8 mouse cellular contexts compared by ENCODE assay signal in genomic region chr15:78835200-78836085, GRCm38 (mm10). TPM values are rescaled to one million over a fixed set of nuclear protein-coding genes. Genes with fewer than 3 reads are reported as not detected.
DNase-seq lines count a peak whose midpoint lies in the region; ATAC-seq lines count a peak whose summit lies in the region.

No protein-coding gene starts in this region.

- no peak overlapping the region for H3K4me3 ChIP-seq in embryonic facial prominence, embryonic 14.5 days (ENCODE audit: low read depth, low read length)
- no peak overlapping the region for H3K4me3 ChIP-seq in limb, embryonic 11.5 days (ENCODE audit: low read depth, low read length)
- 0 out of 2 replicates have a peak overlapping the region, but pooled peaks have one; percentile 14 for H3K4me3 ChIP-seq in midbrain, embryonic 10.5 days

- H3K27ac ChIP-seq in embryonic facial prominence, embryonic 14.5 days (replicated peaks; ENCODE audit: low read depth, low read length): peak overlapping the region; percentile 76
- H3K27ac ChIP-seq in limb, embryonic 11.5 days (replicated peaks; ENCODE audit: low read depth, low read length): peak overlapping the region; percentile 77
- H3K27ac ChIP-seq in midbrain, embryonic 10.5 days (replicated peaks): peak overlapping the region; percentile 90

- peak overlapping the region; percentile 45; the same call in 1 of the 2 replicates for H3K9ac ChIP-seq in embryonic facial prominence, embryonic 14.5 days (ENCODE audit: low read depth, low read length)
- H3K9ac ChIP-seq in limb, embryonic 11.5 days (ENCODE audit: low read length): peak overlapping the region; percentile 30; the same call in 1 of the 2 replicates

- H3K9me3 ChIP-seq in embryonic facial prominence, embryonic 14.5 days (ENCODE audit: control insufficient read depth, low read length): no peaks in the 10 kb centered on the region
- no peaks in the 10 kb centered on the region for H3K9me3 ChIP-seq in limb, embryonic 11.5 days (ENCODE audit: control insufficient read depth, low read length)
- H3K9me3 ChIP-seq in midbrain, embryonic 10.5 days (replicated peaks): 0 out of 2 replicates have a peak, but pooled peaks cover 5% of the 10 kb centered on the region

- H3K4me2 ChIP-seq in embryonic facial prominence, embryonic 14.5 days (ENCODE audit: low read depth, low read length): no peak overlapping the region
- H3K4me2 ChIP-seq in limb, embryonic 11.5 days (ENCODE audit: low read depth, severe bottlenecking): no peak overlapping the region

- H3K4me1 ChIP-seq in embryonic facial prominence, embryonic 14.5 days (ENCODE audit: control insufficient read depth, insufficient read depth, low read length): peaks cover 49% of the 10 kb centered on the region
- peaks cover 56% of the 10 kb centered on the region for H3K4me1 ChIP-seq in limb, embryonic 11.5 days (ENCODE audit: control insufficient read depth, insufficient read depth, low read length)
- H3K4me1 ChIP-seq in midbrain, embryonic 10.5 days: peaks cover 77% of the 10 kb centered on the region

- H3K27me3 ChIP-seq in embryonic facial prominence, embryonic 14.5 days (replicated peaks; ENCODE audit: control insufficient read depth, insufficient read depth, low read length): no peaks in the 10 kb centered on the region
- no peaks in the 10 kb centered on the region for H3K27me3 ChIP-seq in limb, embryonic 11.5 days (ENCODE audit: control insufficient read depth, insufficient read depth, low read length)
- peaks cover 15% of the 10 kb centered on the region for H3K27me3 ChIP-seq in midbrain, embryonic 10.5 days (ENCODE audit: low read depth, poor library complexity, severe bottlenecking)

- DNase-seq in 3T3-L1 (ENCODE audit: low read depth, low spot score): peak; percentile 76
- peak; percentile 80 for DNase-seq in T-cell, adult 2 months (ENCODE audit: low spot score)
- peak; percentile 58 for DNase-seq in embryonic facial prominence, embryonic 14.5 days (ENCODE audit: low spot score)
- peak; percentile 67 for DNase-seq in heart, postnatal 4 days
- no peak for DNase-seq in limb, embryonic 11.5 days (ENCODE audit: low spot score)
- peak; percentile 55 for DNase-seq in midbrain, embryonic 10.5 days (ENCODE audit: low spot score)
- no peak for DNase-seq in spleen, postnatal 4 days (ENCODE audit: low spot score in 2 of 2)

- H3K36me3 ChIP-seq in embryonic facial prominence, embryonic 14.5 days (ENCODE audit: control insufficient read depth, insufficient read depth, low read length): no peaks in the 10 kb centered on the region
- H3K36me3 ChIP-seq in limb, embryonic 11.5 days (ENCODE audit: control insufficient read depth, insufficient read depth, low read length): no peaks in the 10 kb centered on the region
- H3K36me3 ChIP-seq in midbrain, embryonic 10.5 days: no peaks in the 10 kb centered on the region

- ATAC-seq in embryonic facial prominence, embryonic 14.5 days (ENCODE audit: low read depth): no peak
- ATAC-seq in limb, embryonic 11.5 days (ENCODE audit: insufficient number of reproducible peaks, low FRiP score, low TSS enrichment, low read depth): no peak
- no peak for ATAC-seq in granulocyte monocyte progenitor cell, adult 5-6 weeks (replicated peaks; ENCODE audit: poor library complexity, severe bottlenecking)

- WGBS in embryonic facial prominence, embryonic 14.5 days: 19% methylated on average over 11 of the region's 12 CpGs
- WGBS in limb, embryonic 11.5 days: 16% methylated on average over 12 of the region's 12 CpGs
- WGBS in midbrain, embryonic 10.5 days: 13% methylated on average over 12 of the region's 12 CpGs

RNA-seq across cellular contexts. Expression of gene Cdc42ep1, which starts 7.0 kb away (rescaled TPM):
- 30.8 and 36.1 TPM in 2 replicates for polyA plus RNA-seq in embryonic facial prominence, embryonic 14.5 days (2014; fragmentation: Nextera tagmentation; extraction: Ambion mirVana)
- total RNA-seq in heart, postnatal 4 days (2021): 10 to 100 TPM; 55.3 to 59.9 TPM
- polyA plus RNA-seq in limb, embryonic 11.5 days (2014; fragmentation: Nextera tagmentation; extraction: Ambion mirVana): 11.2 and 12.6 TPM in 2 replicates
- 12.9 and 14.3 TPM in 2 replicates for polyA plus RNA-seq in midbrain, embryonic 10.5 days (2016; fragmentation: Nextera tagmentation; extraction: Ambion mirVana)
- total RNA-seq in granulocyte monocyte progenitor cell, adult 5-6 weeks (2014; fragmentation: Nextera tagmentation): not detected in 2 replicates
- total RNA-seq in granulocyte monocyte progenitor cell, adult 5-6 weeks (2017): not detected in 2 replicates

RNA-seq across cellular contexts. Expression of gene Lgals2, which starts 19.9 kb away (rescaled TPM):
- polyA plus RNA-seq in embryonic facial prominence, embryonic 14.5 days (2014; fragmentation: Nextera tagmentation; extraction: Ambion mirVana): 0.89 and 1.4 TPM in 2 replicates
- total RNA-seq in heart, postnatal 4 days (2021): not detected
- not detected in 2 replicates for polyA plus RNA-seq in limb, embryonic 11.5 days (2014; fragmentation: Nextera tagmentation; extraction: Ambion mirVana)
- not detected in 2 replicates for polyA plus RNA-seq in midbrain, embryonic 10.5 days (2016; fragmentation: Nextera tagmentation; extraction: Ambion mirVana)
- total RNA-seq in granulocyte monocyte progenitor cell, adult 5-6 weeks (2014; fragmentation: Nextera tagmentation): not detected in 2 replicates
- not detected in 2 replicates for total RNA-seq in granulocyte monocyte progenitor cell, adult 5-6 weeks (2017)

RNA-seq across cellular contexts. Expression of gene Card10, which starts 32.6 kb away (rescaled TPM):
- 6.1 and 6.3 TPM in 2 replicates for polyA plus RNA-seq in embryonic facial prominence, embryonic 14.5 days (2014; fragmentation: Nextera tagmentation; extraction: Ambion mirVana)
- 10 to 100 TPM; 15.9 to 18.8 TPM for total RNA-seq in heart, postnatal 4 days (2021)
- polyA plus RNA-seq in limb, embryonic 11.5 days (2014; fragmentation: Nextera tagmentation; extraction: Ambion mirVana): 3.4 and 3.5 TPM in 2 replicates
- polyA plus RNA-seq in midbrain, embryonic 10.5 days (2016; fragmentation: Nextera tagmentation; extraction: Ambion mirVana): 2.6 TPM in 2 replicates
- total RNA-seq in granulocyte monocyte progenitor cell, adult 5-6 weeks (2014; fragmentation: Nextera tagmentation): not detected in 2 replicates
- total RNA-seq in granulocyte monocyte progenitor cell, adult 5-6 weeks (2017): 0.22 TPM in 1 of 2 replicates, not detected in the other

RNA-seq across cellular contexts. Expression of gene Gga1, which starts 41.5 kb away (rescaled TPM):
- 42.5 and 46.9 TPM in 2 replicates for polyA plus RNA-seq in embryonic facial prominence, embryonic 14.5 days (2014; fragmentation: Nextera tagmentation; extraction: Ambion mirVana)
- 10 to 100 TPM; 47.1 to 47.6 TPM for total RNA-seq in heart, postnatal 4 days (2021)
- polyA plus RNA-seq in limb, embryonic 11.5 days (2014; fragmentation: Nextera tagmentation; extraction: Ambion mirVana): 30.9 and 32.7 TPM in 2 replicates
- polyA plus RNA-seq in midbrain, embryonic 10.5 days (2016; fragmentation: Nextera tagmentation; extraction: Ambion mirVana): 47.1 and 52.8 TPM in 2 replicates
- 46.3 and 48.6 TPM in 2 replicates for total RNA-seq in granulocyte monocyte progenitor cell, adult 5-6 weeks (2014; fragmentation: Nextera tagmentation)
- 13.9 and 17.6 TPM in 2 replicates for total RNA-seq in granulocyte monocyte progenitor cell, adult 5-6 weeks (2017)

Comparison
In these comparisons a context has a peak if more than half of its experiments do, and no peak if none do; other contexts are left out.
1. DNase-seq: peak in 3T3-L1 (single experiment), T-cell, adult 2 months (single experiment), embryonic facial prominence, embryonic 14.5 days (single experiment), heart, postnatal 4 days (single experiment) and midbrain, embryonic 10.5 days (single experiment); none in limb, embryonic 11.5 days (single experiment) and spleen, postnatal 4 days (0 of 2).
2. Peak in every context shown above with its lines, with median percentiles within 50 percentile points of each other: H3K27ac ChIP-seq.